Mouse (Mus musculus) forebrain, embryonic 14.5 days (tissue): ENCODE measurements around the gene Serpinb13. TPM values are rescaled to one million over a fixed set of nuclear protein-coding genes. Genes with fewer than 3 reads are reported as not detected.

Experiments
- ATAC-seq: fragments of 200-750 bp; cut with Nextera tagmentation; 2 replicates; pipeline ENCODE4 v1.8.0; 2017; ENCODE audit warnings: mild to moderate bottlenecking, moderate library complexity
- DNase-seq: peaks from one replicate; pipeline ENCODE4 v3.0.0-alpha.2; 2015; ENCODE audit warnings: low spot score
- H3K27ac ChIP-seq: fragments of 300-500 bp; sonication (generic); 2 replicates; pipeline ENCODE4 v1.5.1; 2014; ENCODE audit warnings: low read depth, mild to moderate bottlenecking, control low read depth, low read length, moderate library complexity
- H3K27me3 ChIP-seq: fragments of 300-500 bp; sonication (generic); replicated peaks from 2 replicates; pipeline ENCODE4 v1.6.1; 2014; ENCODE audit warnings: low read length, control low read depth, mixed read lengths; ENCODE audit not compliant: control insufficient read depth, insufficient read depth
- H3K36me3 ChIP-seq: fragments of 300-500 bp; sonication (generic); 2 replicates; pipeline ENCODE4 v1.6.1; 2014; ENCODE audit warnings: low read length, control low read depth; ENCODE audit not compliant: control insufficient read depth, insufficient read depth
- H3K4me1 ChIP-seq: fragments of 300-500 bp; sonication (generic); 2 replicates; pipeline ENCODE4 v1.6.1; 2014; ENCODE audit warnings: antibody characterized with exemption, low read length, control low read depth; ENCODE audit not compliant: control insufficient read depth, insufficient read depth
- H3K4me2 ChIP-seq: fragments of 300-500 bp; sonication (generic); 2 replicates; pipeline ENCODE4 v1.6.1; 2014; ENCODE audit warnings: mild to moderate bottlenecking, control low read depth, low read length
- H3K4me3 ChIP-seq: fragments of 300-500 bp; sonication (generic); 2 replicates; pipeline ENCODE4 v1.5.1; 2014; ENCODE audit warnings: low read depth, low read length, control low read depth
- H3K9ac ChIP-seq: fragments of 300-500 bp; sonication (generic); 2 replicates; pipeline ENCODE4 v1.6.1; 2014; ENCODE audit warnings: mild to moderate bottlenecking, low read length, control low read depth, moderate library complexity
- H3K9me3 ChIP-seq: fragments of 300-500 bp; sonication (generic); replicated peaks from 2 replicates; pipeline ENCODE4 v1.6.1; 2016; ENCODE audit warnings: low read length, control low read depth, mixed read lengths; ENCODE audit not compliant: control insufficient read depth
- WGBS: fragments of 180-500 bp; shearing (Covaris S2); extraction: QIAGEN DNeasy Blood & Tissue Kit; methylation state at CpG from one replicate; pipeline ENCODE4 v1.1.7; 2014; 5-methylcytosine and 5-hydroxymethylcytosine counted together
- polyA plus RNA-seq: library from polyadenylated mRNA; unstranded; fragments of >200 nt; fragmentation: Nextera tagmentation; extraction: Ambion mirVana; gene quantifications from 2 replicates; pipeline ENCODE4 v1.2.1, GENCODE M21; 2014

Serpinb13 gene
- not detected in 2 replicates for polyA plus RNA-seq

DNA sequence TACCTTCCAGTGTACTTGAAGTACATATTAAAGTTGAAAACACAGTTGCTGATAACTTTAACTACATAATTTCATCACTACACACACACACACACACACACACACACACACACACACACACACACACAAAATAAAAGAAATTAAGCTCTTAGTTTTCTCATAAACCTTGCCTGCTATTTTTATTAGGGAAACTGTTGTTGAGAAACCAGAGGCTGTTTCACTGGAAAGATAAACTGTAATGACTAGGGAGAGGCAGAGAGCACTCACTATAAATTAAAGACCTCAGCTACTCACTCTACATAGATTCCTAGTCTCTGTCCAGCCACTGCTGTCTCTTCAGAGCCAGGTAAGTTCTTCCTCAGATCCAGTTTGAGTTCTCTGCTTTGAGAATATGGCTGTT is at the start of gene Serpinb13:
TSS of gene Serpinb13 (plus strand) at position 301 of the 400 bp plus-strand sequence.
- Histone ChIP-seq H3K4me2 (no peak within 1 kb of the TSS), H3K9me3 (no peaks in the 10 kb centered on the region), H3K4me3 (no peak within 1 kb of the TSS), H3K27ac (no peak within 1 kb of the TSS), H3K27me3 (no peaks in the 10 kb centered on the region), H3K36me3 (no peaks in the 10 kb centered on the region), H3K9ac (no peak within 1 kb of the TSS), H3K4me1 (no peaks in the 10 kb centered on the region)
- no peak for ATAC-seq
- no peak for DNase-seq

DNA sequence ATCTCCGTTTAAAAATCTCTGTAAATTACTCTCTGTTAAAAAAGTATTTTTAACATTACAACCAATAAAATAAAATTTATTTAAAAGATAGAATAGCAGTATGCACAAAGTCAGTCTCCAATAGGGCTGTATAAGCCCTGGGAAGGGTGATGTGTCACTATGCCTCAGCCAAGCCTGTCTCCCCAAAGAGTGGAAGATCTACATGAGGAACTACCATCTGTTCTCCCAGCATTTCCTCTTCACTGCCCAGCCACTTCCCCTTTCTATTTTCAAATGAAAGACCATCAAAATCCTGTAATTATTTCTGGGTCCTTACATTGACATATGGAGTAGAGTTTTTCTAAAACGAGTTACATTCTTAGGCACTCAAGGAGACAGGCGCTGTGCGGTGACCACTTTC is 48.8 kb upstream of the Serpinb13 start:
- Histone ChIP-seq H3K4me2 (no peak overlapping the region), H3K4me3 (no peak overlapping the region), H3K36me3 (no peaks in the 10 kb centered on the region), H3K9me3 (no peaks in the 10 kb centered on the region), H3K27me3 (no peaks in the 10 kb centered on the region), H3K4me1 (no peaks in the 10 kb centered on the region), H3K27ac (no peak overlapping the region), H3K9ac (no peak overlapping the region)
- WGBS: 91% methylated on average over 4 of the region's 4 CpGs
- ATAC-seq (no peak), DNase-seq (no peak)

DNA sequence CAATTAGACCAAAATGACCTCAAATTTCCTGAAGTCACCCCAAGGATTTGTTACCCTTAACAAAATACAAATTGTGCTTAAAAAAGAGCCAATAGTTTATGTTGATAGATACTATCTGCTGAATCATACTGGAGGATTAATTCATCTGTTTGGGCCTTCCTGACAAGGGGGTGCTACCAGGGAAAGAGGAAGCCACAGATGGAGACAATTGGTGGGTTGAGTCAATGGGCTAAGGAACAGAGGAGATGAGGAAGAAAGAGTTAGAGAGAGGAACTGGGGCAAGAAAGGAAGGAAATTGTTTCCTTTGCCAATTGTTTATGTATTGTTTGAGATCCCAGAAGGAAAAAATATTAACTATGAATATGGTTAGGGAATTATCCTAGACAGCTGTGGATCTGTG is 47.1 kb upstream of the Serpinb13 start:
- Histone ChIP-seq H3K27ac (no peak overlapping the region), H3K4me1 (no peaks in the 10 kb centered on the region), H3K4me2 (no peak overlapping the region), H3K9me3 (no peaks in the 10 kb centered on the region), H3K9ac (no peak overlapping the region), H3K36me3 (no peaks in the 10 kb centered on the region), H3K4me3 (no peak overlapping the region), H3K27me3 (no peaks in the 10 kb centered on the region)
- DNase-seq: no peak
- ATAC-seq: no peak

DNA sequence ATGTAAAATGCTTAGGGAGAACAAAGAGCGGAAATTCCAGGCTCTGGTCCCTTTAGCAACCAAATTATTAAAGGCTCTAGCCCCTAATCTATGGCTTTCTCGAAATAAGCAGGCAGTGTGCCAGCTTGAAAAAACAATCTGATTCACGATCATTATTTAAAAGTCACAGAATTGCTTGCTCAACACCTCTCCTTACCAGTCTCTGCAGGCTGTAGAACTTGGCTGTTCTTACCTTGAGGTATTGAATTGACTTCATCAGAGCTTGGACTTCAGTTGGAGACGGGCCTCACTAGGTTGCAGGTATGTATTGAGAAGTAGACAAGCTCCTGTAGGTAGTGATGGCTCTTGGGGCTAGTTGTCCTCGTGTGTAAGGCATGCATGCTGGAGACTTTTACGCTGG is 46.5 kb upstream of the Serpinb13 start, which contains the start of gene Serpinb12:
TSS of gene Serpinb12 (plus strand) at position 185 of the 400 bp plus-strand sequence.
- 83% methylated on average over 6 of the region's 6 CpGs for WGBS
- no peak within 1 kb of the TSS for H3K9ac ChIP-seq
- H3K4me3 ChIP-seq: no peak within 1 kb of the TSS
- no peaks in the 10 kb centered on the region for H3K9me3 ChIP-seq
- DNase-seq: no peak
- H3K27ac ChIP-seq: no peak within 1 kb of the TSS
- H3K36me3 ChIP-seq: no peaks in the 10 kb centered on the region
- no peak within 1 kb of the TSS for H3K4me2 ChIP-seq
- H3K4me1 ChIP-seq: no peaks in the 10 kb centered on the region
- H3K27me3 ChIP-seq: no peaks in the 10 kb centered on the region
- no peak for ATAC-seq

DNA sequence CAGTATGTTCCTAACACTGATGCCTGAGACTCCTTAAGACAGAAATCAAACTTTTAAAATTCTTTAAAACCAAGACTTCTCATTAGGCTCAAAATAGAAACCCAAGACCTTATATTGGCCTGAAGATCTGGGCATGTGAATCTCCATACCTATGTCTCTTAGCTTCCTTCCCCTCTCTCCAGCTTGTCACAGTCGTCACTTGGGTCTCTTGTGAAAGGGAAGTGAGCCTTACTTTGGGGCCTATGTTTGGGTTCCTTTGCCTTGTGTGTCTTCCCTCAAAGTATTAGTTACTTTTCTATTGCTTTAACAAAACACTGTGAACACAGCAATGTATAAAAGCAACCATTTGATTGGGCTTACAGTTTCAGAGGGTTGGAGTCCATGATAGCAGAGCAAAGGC is 33.6 kb upstream of the Serpinb13 start:
- no peak for ATAC-seq
- Histone ChIP-seq H3K27ac (no peak overlapping the region), H3K36me3 (no peaks in the 10 kb centered on the region), H3K9me3 (no peaks in the 10 kb centered on the region), H3K4me3 (no peak overlapping the region), H3K9ac (no peak overlapping the region), H3K4me1 (no peaks in the 10 kb centered on the region), H3K4me2 (no peak overlapping the region), H3K27me3 (no peaks in the 10 kb centered on the region)
- no peak for DNase-seq
- 79% methylated on average over 1 of the region's 1 CpGs for WGBS

DNA sequence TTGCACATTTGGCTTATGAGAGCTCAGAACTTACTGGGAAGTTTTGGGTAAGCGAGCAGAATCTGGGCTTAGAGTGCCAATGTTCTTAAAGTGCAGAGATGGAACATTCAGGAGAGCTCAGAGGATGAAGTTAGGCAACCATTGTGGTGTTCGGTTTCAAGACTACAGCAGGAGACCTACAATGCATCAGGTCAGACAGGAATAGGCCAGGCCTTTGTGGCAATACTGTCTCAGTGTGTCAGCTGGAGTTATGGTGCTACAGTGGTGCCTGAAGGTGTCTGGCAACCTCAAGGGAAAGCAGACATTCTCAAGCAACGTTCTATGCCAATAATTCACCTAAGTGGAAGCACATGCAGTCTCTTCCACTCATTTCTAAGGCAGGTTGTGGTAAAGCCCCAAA is 20.8 kb upstream of the Serpinb13 start:
- ATAC-seq: no peak
- H3K9ac ChIP-seq: no peak overlapping the region

DNA sequence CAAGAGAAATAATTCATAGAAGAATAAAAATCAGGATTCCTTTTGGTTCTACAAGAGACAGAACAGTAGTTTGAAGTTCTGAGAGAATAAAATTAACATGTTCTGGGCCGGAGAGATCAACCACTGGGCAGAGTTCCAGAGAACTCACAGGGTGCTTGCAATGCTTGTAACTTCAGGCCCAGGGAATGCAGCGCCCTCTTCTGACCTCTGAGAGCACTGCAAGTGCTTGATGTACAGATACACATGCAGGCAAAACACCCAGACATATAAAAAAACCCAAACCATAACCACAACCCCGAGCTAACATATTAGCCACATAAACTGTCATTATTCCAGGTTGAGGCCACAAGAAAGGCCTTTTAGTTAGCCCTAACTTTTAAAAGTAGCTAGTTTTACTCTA is 19.8 kb upstream of the Serpinb13 start:
- no peak overlapping the region for H3K4me2 ChIP-seq
- H3K36me3 ChIP-seq: no peaks in the 10 kb centered on the region
- no peak overlapping the region for H3K27ac ChIP-seq
- H3K27me3 ChIP-seq: no peaks in the 10 kb centered on the region
- H3K9me3 ChIP-seq: no peaks in the 10 kb centered on the region
- DNase-seq (no peak), ATAC-seq (no peak)
- WGBS: 51% methylated on average over 3 of the region's 3 CpGs
- no peak overlapping the region for H3K9ac ChIP-seq
- no peaks in the 10 kb centered on the region for H3K4me1 ChIP-seq
- H3K4me3 ChIP-seq: no peak overlapping the region

More for the DNA sequence above, 20.8 kb upstream of the Serpinb13 start:
- Histone ChIP-seq H3K4me1 (no peaks in the 10 kb centered on the region), H3K4me2 (no peak overlapping the region), H3K9me3 (no peaks in the 10 kb centered on the region), H3K27me3 (no peaks in the 10 kb centered on the region), H3K4me3 (no peak overlapping the region), H3K27ac (no peak overlapping the region), H3K36me3 (no peaks in the 10 kb centered on the region)
- 78% methylated on average over 3 of the region's 3 CpGs for WGBS
- DNase-seq: no peak

DNA sequence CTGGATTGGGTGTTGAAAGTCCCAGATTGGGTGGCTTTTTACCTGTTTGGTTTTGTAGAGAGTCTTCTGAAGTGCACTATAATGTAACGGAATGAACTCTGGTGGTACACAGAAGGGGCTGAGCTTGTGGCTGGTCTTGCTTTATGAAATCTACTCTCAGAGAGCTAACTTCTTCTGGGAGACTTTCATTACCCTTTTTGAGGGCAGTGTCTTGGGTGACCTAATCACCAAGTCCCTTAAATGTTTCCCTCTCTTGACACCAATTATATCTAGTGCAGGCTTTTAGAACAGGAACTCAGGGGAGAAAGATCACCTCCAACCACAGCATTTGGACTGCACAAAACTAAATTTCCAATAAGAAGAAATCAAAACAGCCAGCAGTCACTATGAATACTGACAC is 2.3 kb downstream of the Serpinb13 start:
- DNase-seq (no peak), ATAC-seq (no peak)
- 96% methylated on average over 1 of the region's 1 CpGs for WGBS

DNA sequence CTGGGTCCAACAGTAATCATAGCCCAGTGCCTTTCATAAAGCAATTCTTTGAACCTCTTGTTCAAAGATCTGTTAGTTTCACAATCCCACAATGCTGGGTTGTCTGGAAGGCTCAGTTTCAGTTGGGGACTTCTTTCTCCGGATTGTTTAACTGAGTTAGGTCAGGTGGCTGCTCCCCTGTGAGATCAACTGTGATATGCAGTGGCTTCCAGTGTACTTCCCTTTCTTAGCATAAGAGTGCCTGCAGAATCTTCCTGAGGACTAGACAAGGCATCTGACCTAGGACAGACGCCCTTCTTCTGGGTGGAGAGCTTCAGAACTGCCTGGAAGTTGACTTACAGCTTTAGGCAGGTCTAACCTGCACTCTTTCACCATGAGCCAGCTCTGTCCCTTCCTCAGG is 3.1 kb downstream of the Serpinb13 start:
- H3K9me3 ChIP-seq: no peaks in the 10 kb centered on the region
- H3K27me3 ChIP-seq: no peaks in the 10 kb centered on the region
- no peak overlapping the region for H3K4me3 ChIP-seq
- no peak overlapping the region for H3K9ac ChIP-seq
- DNase-seq (no peak), ATAC-seq (no peak)
- no peak overlapping the region for H3K27ac ChIP-seq
- 70% methylated on average over 2 of the region's 2 CpGs for WGBS
- no peaks in the 10 kb centered on the region for H3K4me1 ChIP-seq
- H3K36me3 ChIP-seq: no peaks in the 10 kb centered on the region
- H3K4me2 ChIP-seq: no peak overlapping the region

More for the DNA sequence above, 2.3 kb downstream of the Serpinb13 start:
- H3K9me3 ChIP-seq: no peaks in the 10 kb centered on the region
- H3K4me2 ChIP-seq: no peak overlapping the region
- no peak overlapping the region for H3K27ac ChIP-seq
- H3K27me3 ChIP-seq: no peaks in the 10 kb centered on the region
- H3K4me1 ChIP-seq: no peaks in the 10 kb centered on the region
- no peaks in the 10 kb centered on the region for H3K36me3 ChIP-seq
- no peak overlapping the region for H3K9ac ChIP-seq
- H3K4me3 ChIP-seq: no peak overlapping the region
